Mouse (Mus musculus): Measurements from ENCODE around the gene Stx12. TPM values are rescaled to one million over a fixed set of nuclear protein-coding genes. Genes with fewer than 3 reads are reported as not detected.

Gene Stx12
- polyA plus RNA-seq, 1 experiment from 2014 or later: 62.5 TPM

DNA sequence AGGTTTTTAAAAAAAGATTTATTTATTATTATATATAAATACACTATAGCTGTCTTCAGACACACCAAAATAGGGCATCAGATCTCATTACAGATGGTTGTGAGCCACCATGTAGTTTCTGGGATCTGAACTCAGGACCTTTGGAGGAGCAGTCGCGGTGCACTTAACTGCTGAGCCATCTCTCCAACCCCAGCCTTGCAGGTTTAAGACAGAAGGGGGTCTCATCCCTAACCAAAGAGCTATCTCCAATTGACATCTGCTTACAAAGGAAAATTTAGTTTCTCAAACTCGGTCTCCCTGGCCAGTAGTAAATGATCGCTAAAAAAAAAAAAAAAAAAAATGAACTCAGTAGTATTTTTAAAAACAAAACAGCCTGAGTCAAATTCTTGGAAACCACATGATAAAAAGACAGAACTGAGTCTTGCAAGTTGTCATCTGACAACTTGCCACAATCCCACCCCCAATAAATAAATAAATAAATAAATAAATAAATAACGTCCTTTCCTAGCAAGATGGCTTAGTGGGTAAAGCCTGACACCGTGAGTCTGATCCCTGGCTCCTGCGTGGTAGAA, 77.6 kb downstream of the Stx12 start:
- no peak overlapping the region for H3K4me3 ChIP-seq (ENCODE audit: low read length)
- WGBS: 89% methylated on average over 7 of the region's 7 CpGs
- H3K36me3 ChIP-seq (ENCODE audit: control insufficient read depth, insufficient read depth, low read length): no peaks in the 10 kb centered on the region
- no peak overlapping the region for H3K4me2 ChIP-seq (replicated peaks; ENCODE audit: low read depth, low read length)
- H3K4me1 ChIP-seq (ENCODE audit: control insufficient read depth, insufficient read depth, low read length): no peaks in the 10 kb centered on the region
- no peak overlapping the region for H3K9ac ChIP-seq (ENCODE audit: low read depth, low read length)
- no peaks in the 10 kb centered on the region for H3K27me3 ChIP-seq (ENCODE audit: control insufficient read depth, insufficient read depth, low read length)
- no peak for ATAC-seq (ENCODE audit: low FRiP score, low TSS enrichment)
- H3K27ac ChIP-seq (ENCODE audit: low read depth, low read length): no peak overlapping the region
- H3K9me3 ChIP-seq (ENCODE audit: control insufficient read depth, low read length): peaks cover 10% of the 10 kb centered on the region

DNA sequence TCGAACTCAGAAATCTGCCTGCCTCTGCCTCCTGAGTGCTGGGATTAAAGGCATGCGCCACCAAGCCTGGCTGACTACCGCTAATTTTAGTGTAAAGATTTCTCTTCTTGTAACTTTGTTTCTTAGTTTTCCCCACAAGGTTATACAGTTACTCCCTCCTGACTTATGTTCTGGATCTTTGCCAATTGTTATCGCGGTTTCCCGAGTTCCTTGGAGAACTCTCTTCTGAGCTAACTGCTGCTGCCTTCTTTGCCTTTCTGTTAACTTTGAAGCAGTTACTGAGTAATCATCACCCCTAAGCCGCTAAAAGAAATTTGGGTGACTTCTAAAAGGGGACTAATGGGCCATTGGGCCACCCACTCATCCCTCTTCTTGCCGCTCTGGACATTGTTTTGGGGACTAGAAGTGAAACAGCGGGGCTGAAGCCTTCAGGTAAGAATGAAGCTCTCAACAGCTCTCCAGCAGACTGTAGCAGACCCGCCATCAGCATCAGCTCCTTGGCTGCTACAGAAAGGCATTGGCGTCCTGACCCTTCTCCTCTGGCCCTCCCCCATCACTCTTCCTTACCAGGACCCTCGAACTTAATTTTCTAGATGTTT, 78.6 kb downstream of the Stx12 start:
- 84% methylated on average over 12 of the region's 12 CpGs for WGBS
- H3K4me2 ChIP-seq (replicated peaks; ENCODE audit: low read depth, low read length): no peak overlapping the region
- H3K9me3 ChIP-seq (ENCODE audit: control insufficient read depth, low read length): peaks cover 4% of the 10 kb centered on the region; the same call in 1 of the 2 replicates
- no peak overlapping the region for H3K27ac ChIP-seq (ENCODE audit: low read depth, low read length)
- H3K36me3 ChIP-seq (ENCODE audit: control insufficient read depth, insufficient read depth, low read length): no peaks in the 10 kb centered on the region
- no peak overlapping the region for H3K9ac ChIP-seq (ENCODE audit: low read depth, low read length)
- H3K4me1 ChIP-seq (ENCODE audit: control insufficient read depth, insufficient read depth, low read length): no peaks in the 10 kb centered on the region
- H3K27me3 ChIP-seq (ENCODE audit: control insufficient read depth, insufficient read depth, low read length): no peaks in the 10 kb centered on the region
- H3K4me3 ChIP-seq (ENCODE audit: low read length): no peak overlapping the region
- no peak for ATAC-seq (ENCODE audit: low FRiP score, low TSS enrichment)

DNA sequence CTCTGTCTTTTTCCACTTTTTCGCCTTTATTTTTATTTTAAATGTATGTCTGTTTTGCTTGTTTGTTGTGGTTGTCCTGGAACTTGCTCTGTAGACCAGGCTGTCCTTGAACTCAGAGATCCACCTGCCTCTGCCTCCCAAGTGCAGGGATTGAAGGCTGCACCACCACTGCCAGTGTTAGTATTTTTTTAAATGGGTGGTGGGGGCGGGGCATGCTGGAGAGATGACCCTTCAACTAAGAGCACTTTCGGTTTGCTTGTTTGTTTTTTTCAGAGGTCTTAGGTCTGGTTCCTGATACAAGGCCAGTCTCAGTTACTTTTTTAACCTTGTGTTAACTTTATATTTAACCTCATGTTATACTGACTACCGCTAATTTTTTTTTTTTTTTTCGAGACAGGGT, 79.2 kb downstream of the Stx12 start:
- whole genome bisulfite sequencing: 86% methylated on average over 5 of the region's 5 CpGs

DNA sequence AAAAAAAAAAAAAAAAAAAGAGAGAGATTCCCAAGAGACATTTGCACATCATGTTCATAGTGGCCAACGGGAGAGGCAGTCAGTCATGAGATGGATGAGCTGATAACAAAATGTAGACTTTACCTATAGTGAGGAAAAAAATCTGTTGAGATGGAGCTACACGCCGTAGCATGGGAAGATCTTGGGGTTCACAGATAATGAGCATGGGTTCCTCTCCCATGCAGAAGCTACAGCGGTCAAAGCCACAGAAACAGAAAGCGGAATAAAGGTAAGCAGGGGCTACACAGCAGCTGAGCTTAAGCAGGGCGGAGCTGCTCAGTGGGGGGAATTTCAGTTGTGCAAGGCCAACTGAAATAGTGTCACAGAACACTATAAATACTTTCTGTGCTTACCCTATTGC, 80.0 kb downstream of the Stx12 start:
- H3K4me1 ChIP-seq (ENCODE audit: control insufficient read depth, insufficient read depth, low read length): no peaks in the 10 kb centered on the region

More for the DNA sequence above, 79.2 kb downstream of the Stx12 start:
- Histone ChIP-seq H3K36me3 (ENCODE audit: control insufficient read depth, insufficient read depth, low read length) (no peaks in the 10 kb centered on the region), H3K4me3 (ENCODE audit: low read length) (no peak overlapping the region), H3K27me3 (ENCODE audit: control insufficient read depth, insufficient read depth, low read length) (no peaks in the 10 kb centered on the region), H3K4me2 (replicated peaks; ENCODE audit: low read depth, low read length) (no peak overlapping the region), H3K9me3 (ENCODE audit: control insufficient read depth, low read length) (no peaks in the 10 kb centered on the region), H3K9ac (ENCODE audit: low read depth, low read length) (no peak overlapping the region), H3K27ac (ENCODE audit: low read depth, low read length) (no peak overlapping the region), H3K4me1 (ENCODE audit: control insufficient read depth, insufficient read depth, low read length) (no peaks in the 10 kb centered on the region)
- no peak for ATAC-seq (ENCODE audit: low FRiP score, low TSS enrichment)

DNA sequence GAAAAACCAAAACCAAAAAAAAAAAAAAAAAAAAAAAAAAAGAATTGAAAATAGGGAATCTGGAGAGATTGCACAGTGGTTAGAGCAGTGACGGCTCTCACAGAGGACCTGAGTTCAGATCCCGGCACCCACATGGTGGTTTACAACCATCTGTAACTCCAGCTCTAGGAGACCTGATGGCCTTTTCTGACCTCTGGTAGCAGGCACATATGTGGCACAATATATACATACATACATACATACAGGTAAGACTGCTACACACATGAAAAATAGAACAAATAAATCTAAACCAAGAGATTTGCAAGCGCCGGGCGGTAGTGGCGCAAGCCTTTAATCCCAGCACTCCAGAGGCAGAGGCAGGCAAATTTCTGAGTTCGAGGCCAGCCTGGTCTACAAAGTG, 80.4 kb downstream of the Stx12 start:
- no peak overlapping the region for H3K4me3 ChIP-seq (ENCODE audit: low read length)
- H3K4me2 ChIP-seq (replicated peaks; ENCODE audit: low read depth, low read length): no peak overlapping the region
- no peaks in the 10 kb centered on the region for H3K36me3 ChIP-seq (ENCODE audit: control insufficient read depth, insufficient read depth, low read length)
- no peak overlapping the region for H3K9ac ChIP-seq (ENCODE audit: low read depth, low read length)
- H3K27me3 ChIP-seq (ENCODE audit: control insufficient read depth, insufficient read depth, low read length): no peaks in the 10 kb centered on the region
- no peaks in the 10 kb centered on the region for H3K4me1 ChIP-seq (ENCODE audit: control insufficient read depth, insufficient read depth, low read length)
- ATAC-seq (ENCODE audit: low FRiP score, low TSS enrichment): no peak
- no peaks in the 10 kb centered on the region for H3K9me3 ChIP-seq (ENCODE audit: control insufficient read depth, low read length)
- no peak overlapping the region for H3K27ac ChIP-seq (ENCODE audit: low read depth, low read length)
- 96% methylated on average over 7 of the region's 7 CpGs for WGBS

More for the DNA sequence above, 80.0 kb downstream of the Stx12 start:
- H3K36me3 ChIP-seq (ENCODE audit: control insufficient read depth, insufficient read depth, low read length): no peaks in the 10 kb centered on the region
- 90% methylated on average over 6 of the region's 6 CpGs for WGBS
- no peak overlapping the region for H3K9ac ChIP-seq (ENCODE audit: low read depth, low read length)
- no peak overlapping the region for H3K4me2 ChIP-seq (replicated peaks; ENCODE audit: low read depth, low read length)
- H3K4me3 ChIP-seq (ENCODE audit: low read length): no peak overlapping the region
- no peaks in the 10 kb centered on the region for H3K27me3 ChIP-seq (ENCODE audit: control insufficient read depth, insufficient read depth, low read length)
- no peak for ATAC-seq (ENCODE audit: low FRiP score, low TSS enrichment)
- H3K27ac ChIP-seq (ENCODE audit: low read depth, low read length): no peak overlapping the region
- no peaks in the 10 kb centered on the region for H3K9me3 ChIP-seq (ENCODE audit: control insufficient read depth, low read length)

Other genes starting within 250 kb of the Stx12 start
- gene Eya3, start 245.5 kb downstream of the Stx12 start, polyA plus RNA-seq (2014; fragmentation: Nextera tagmentation; extraction: Ambion mirVana): 24.8 and 35.0 TPM in 2 replicates
- 5.3 and 5.4 TPM in 2 replicates for gene Xkr8, start 152.0 kb downstream of the Stx12 start, polyA plus RNA-seq (2014; fragmentation: Nextera tagmentation; extraction: Ambion mirVana)
- gene Smpdl3b, start 127.3 kb downstream of the Stx12 start, polyA plus RNA-seq (2014; fragmentation: Nextera tagmentation; extraction: Ambion mirVana): 7.0 and 10.5 TPM in 2 replicates
- gene Rpa2, start 116.2 kb downstream of the Stx12 start, polyA plus RNA-seq (2014; fragmentation: Nextera tagmentation; extraction: Ambion mirVana): 120 and 124 TPM in 2 replicates
- gene Themis2, start 88.1 kb downstream of the Stx12 start, polyA plus RNA-seq (2014; fragmentation: Nextera tagmentation; extraction: Ambion mirVana): 0.73 and 1.4 TPM in 2 replicates
- 65.3 and 77.2 TPM in 2 replicates for gene Ppp1r8, start 41.3 kb downstream of the Stx12 start, polyA plus RNA-seq (2014; fragmentation: Nextera tagmentation; extraction: Ambion mirVana)
- gene Fam76a, start 38.0 kb upstream of the Stx12 start, polyA plus RNA-seq (2014; fragmentation: Nextera tagmentation; extraction: Ambion mirVana): 27.2 and 43.3 TPM in 2 replicates
- 0.23 and 0.45 TPM in 2 replicates for gene Fgr, start 89.6 kb upstream of the Stx12 start, polyA plus RNA-seq (2014; fragmentation: Nextera tagmentation; extraction: Ambion mirVana)
- gene Ahdc1, start 126.8 kb upstream of the Stx12 start, polyA plus RNA-seq (2014; fragmentation: Nextera tagmentation; extraction: Ambion mirVana): 11.3 and 12.1 TPM in 2 replicates
- gene Wasf2, start 246.0 kb upstream of the Stx12 start, polyA plus RNA-seq (2014; fragmentation: Nextera tagmentation; extraction: Ambion mirVana): 103 and 143 TPM in 2 replicates